Mouse (Mus musculus): ENCODE results near the gene Zfp821. TPM values are rescaled to one million over a fixed set of nuclear protein-coding genes. Genes with fewer than 3 reads are reported as not detected.

Zfp821 gene
- 1 to 10 TPM; 4.9 to 7.0 TPM for total RNA-seq (2021)
- 4.3 and 5.6 TPM in 2 replicates for polyA plus RNA-seq (2012; rRNA removed)
- long read RNA-seq, partial matches to known transcripts = 1 of 6 reads
- long read RNA-seq, other reads (novel, unspliced or antisense) = 3 of 6 reads

- Histone ChIP-seq H3K27me3 (ENCODE audit: control insufficient read depth, insufficient read depth, low read length) (no peaks in the 10 kb centered on the region), H3K9ac (ENCODE audit: low read depth, low read length) (peak within 1 kb of the TSS; percentile 93), H3K79me2 (replicated peaks; ENCODE audit: control insufficient read depth, insufficient read depth, low read length) (no peaks in the 10 kb centered on the region), H3K4me1 (ENCODE audit: control insufficient read depth, insufficient read depth, low read length) (peaks cover 4% of the 10 kb centered on the region), H3K36me3 (ENCODE audit: control insufficient read depth, insufficient read depth, low read length) (peaks cover 2% of the 10 kb centered on the region; the same call in 1 of the 2 replicates), H3K27ac (peak within 1 kb of the TSS; percentile 84), H3K4me3 (peak within 1 kb of the TSS; percentile 80)
- under 1% methylated on average over 90 of the region's 100 CpGs for WGBS
- TF ChIP-seq CTCF (IDR thresholded peaks at IDR 0.05) (no peak), EP300 (IDR thresholded peaks at IDR 0.05; ENCODE audit: insufficient read depth, low read depth, low read length) (no peak), POLR2A (IDR thresholded peaks at IDR 0.05; ENCODE audit: insufficient read depth, low read depth, low read length) (peak; percentile 51; the same call in 1 of the 2 replicates)
- intact Hi-C loops (cut with DNase I) = loop anchor here (1.0 kb wide), 1 partner anchor 12 kb away; the partner anchor contains the start of gene Ist1
- DNase-seq = peak; percentile 96 to 97
Measured at GRCm38 (mm10) chr8:109705320-109706075, at the start of gene Zfp821. Gene Zfp821, plus strand, starts transcription at chr8:109705546.

DNA sequence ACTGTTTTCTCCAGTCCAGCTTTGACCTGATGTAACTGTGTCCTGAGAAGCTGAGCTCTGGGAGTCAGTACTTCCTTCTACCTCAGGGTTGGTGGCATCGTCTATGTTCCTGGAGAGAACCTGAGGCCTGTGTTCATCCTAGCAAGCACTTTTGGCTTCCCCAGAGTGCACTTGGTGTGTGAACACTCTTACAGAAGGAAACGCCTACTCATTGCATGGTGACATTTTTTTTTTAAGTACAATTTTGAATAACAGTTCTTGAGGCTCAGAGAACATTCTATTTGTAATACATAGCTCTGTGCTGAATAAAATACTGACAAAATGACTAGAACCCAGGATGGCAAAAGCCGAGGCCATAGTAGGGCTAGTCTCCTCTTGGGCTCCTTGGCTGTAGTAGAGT lies 48.5 kb upstream of the Zfp821 start:
- TF ChIP-seq POLR2A (IDR thresholded peaks at IDR 0.05; ENCODE audit: insufficient read depth, low read depth, low read length) = no peak
- no peak for TF ChIP-seq CTCF (IDR thresholded peaks at IDR 0.05)
- no peak for TF ChIP-seq EP300 (IDR thresholded peaks at IDR 0.05; ENCODE audit: insufficient read depth, low read depth, low read length)
- WGBS = 75% methylated on average over 3 of the region's 3 CpGs
- no peaks in the 10 kb centered on the region for H3K27me3 ChIP-seq (ENCODE audit: control insufficient read depth, insufficient read depth, low read length)
- intact Hi-C loops (cut with DNase I) = no loop called here
- H3K79me2 ChIP-seq (replicated peaks; ENCODE audit: control insufficient read depth, insufficient read depth, low read length) = no peaks in the 10 kb centered on the region
- no peak for DNase-seq
- H3K27ac ChIP-seq = no peak overlapping the region
- no peaks in the 10 kb centered on the region for H3K36me3 ChIP-seq (ENCODE audit: control insufficient read depth, insufficient read depth, low read length)
- H3K9ac ChIP-seq (ENCODE audit: low read depth, low read length) = no peak overlapping the region
- H3K4me1 ChIP-seq (ENCODE audit: control insufficient read depth, insufficient read depth, low read length) = no peaks in the 10 kb centered on the region
- no peak overlapping the region for H3K4me3 ChIP-seq

GRCm38 (mm10) chr8:109662328-109662727 lies 43.0 kb upstream of the Zfp821 start:
- intact Hi-C loops (cut with DNase I) = no loop called here
- Histone ChIP-seq H3K36me3 (ENCODE audit: control insufficient read depth, insufficient read depth, low read length) (no peaks in the 10 kb centered on the region), H3K27me3 (ENCODE audit: control insufficient read depth, insufficient read depth, low read length) (no peaks in the 10 kb centered on the region), H3K4me1 (ENCODE audit: control insufficient read depth, insufficient read depth, low read length) (no peaks in the 10 kb centered on the region), H3K9ac (ENCODE audit: low read depth, low read length) (no peak overlapping the region), H3K4me3 (no peak overlapping the region), H3K79me2 (replicated peaks; ENCODE audit: control insufficient read depth, insufficient read depth, low read length) (no peaks in the 10 kb centered on the region), H3K27ac (no peak overlapping the region)
- TF ChIP-seq CTCF (IDR thresholded peaks at IDR 0.05) = no peak
- no peak for TF ChIP-seq EP300 (IDR thresholded peaks at IDR 0.05; ENCODE audit: insufficient read depth, low read depth, low read length)
- TF ChIP-seq POLR2A (IDR thresholded peaks at IDR 0.05; ENCODE audit: insufficient read depth, low read depth, low read length) = no peak
- WGBS = 82% methylated on average over 3 of the region's 3 CpGs
- no peak for DNase-seq

GRCm38 (mm10) chr8:109666616-109667015 lies 38.7 kb upstream of the Zfp821 start:
- Histone ChIP-seq H3K36me3 (ENCODE audit: control insufficient read depth, insufficient read depth, low read length) (no peaks in the 10 kb centered on the region; the same call in 1 of the 2 replicates), H3K9ac (ENCODE audit: low read depth, low read length) (no peak overlapping the region), H3K4me3 (no peak overlapping the region), H3K27me3 (ENCODE audit: control insufficient read depth, insufficient read depth, low read length) (no peaks in the 10 kb centered on the region), H3K79me2 (replicated peaks; ENCODE audit: control insufficient read depth, insufficient read depth, low read length) (no peaks in the 10 kb centered on the region), H3K4me1 (ENCODE audit: control insufficient read depth, insufficient read depth, low read length) (no peaks in the 10 kb centered on the region), H3K27ac (no peak overlapping the region)
- WGBS = 71% methylated on average over 5 of the region's 5 CpGs
- intact Hi-C loops (cut with DNase I) = no loop called here
- DNase-seq = no peak
- TF ChIP-seq POLR2A (IDR thresholded peaks at IDR 0.05; ENCODE audit: insufficient read depth, low read depth, low read length) (no peak), CTCF (IDR thresholded peaks at IDR 0.05) (no peak), EP300 (IDR thresholded peaks at IDR 0.05; ENCODE audit: insufficient read depth, low read depth, low read length) (no peak)

DNA sequence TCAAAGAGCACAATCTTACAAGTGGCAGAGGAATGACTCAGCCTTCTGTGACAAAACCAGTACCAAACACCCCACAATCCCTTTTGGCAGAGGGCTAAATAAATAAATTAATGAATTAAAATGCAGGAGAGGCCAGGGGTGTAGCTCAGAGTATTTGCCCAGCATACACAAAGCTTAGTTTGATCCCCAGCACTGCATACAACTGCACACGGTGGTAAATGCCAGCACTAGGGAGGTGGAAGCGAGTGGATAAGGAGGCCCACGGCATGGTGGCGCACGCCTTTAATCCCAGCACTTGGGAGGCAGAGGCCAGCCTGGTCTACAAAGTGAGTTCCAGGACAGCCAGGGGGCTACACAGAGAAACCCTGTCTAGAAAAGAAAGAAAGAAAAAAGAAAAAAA lies 32.7 kb upstream of the Zfp821 start:
- 91% methylated on average over 5 of the region's 5 CpGs for WGBS
- H3K4me1 ChIP-seq (ENCODE audit: control insufficient read depth, insufficient read depth, low read length) = no peaks in the 10 kb centered on the region
- peaks cover 5% of the 10 kb centered on the region for H3K36me3 ChIP-seq (ENCODE audit: control insufficient read depth, insufficient read depth, low read length)
- H3K79me2 ChIP-seq (replicated peaks; ENCODE audit: control insufficient read depth, insufficient read depth, low read length) = no peaks in the 10 kb centered on the region
- no peak overlapping the region for H3K9ac ChIP-seq (ENCODE audit: low read depth, low read length)
- no peak for TF ChIP-seq POLR2A (IDR thresholded peaks at IDR 0.05; ENCODE audit: insufficient read depth, low read depth, low read length)
- no peak overlapping the region for H3K4me3 ChIP-seq
- DNase-seq = no peak
- no peaks in the 10 kb centered on the region for H3K27me3 ChIP-seq (ENCODE audit: control insufficient read depth, insufficient read depth, low read length)
- no peak overlapping the region for H3K27ac ChIP-seq
- intact Hi-C loops (cut with DNase I) = no loop called here

DNA sequence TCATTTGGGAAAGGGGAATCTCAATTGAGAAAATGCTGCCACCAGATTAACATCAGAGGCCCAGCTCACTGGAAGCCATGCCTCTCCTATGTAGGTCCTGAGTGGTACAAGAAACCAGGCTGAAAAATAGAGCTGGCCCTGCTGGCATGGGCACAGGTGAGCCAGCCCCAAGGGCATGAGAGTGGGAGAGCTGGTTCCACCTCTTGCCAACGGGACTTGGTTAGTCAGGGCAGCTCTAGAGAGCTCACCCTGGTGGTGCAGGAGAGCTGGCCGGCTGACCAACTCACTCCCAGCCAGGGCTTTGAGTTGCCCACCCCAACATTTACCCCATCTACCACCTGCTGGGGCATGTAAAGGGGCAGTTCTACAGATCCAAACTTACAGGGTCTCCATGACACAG lies 31.8 kb upstream of the Zfp821 start:
- TF ChIP-seq POLR2A (IDR thresholded peaks at IDR 0.05; ENCODE audit: insufficient read depth, low read depth, low read length) (no peak), CTCF (IDR thresholded peaks at IDR 0.05) (no peak), EP300 (IDR thresholded peaks at IDR 0.05; ENCODE audit: insufficient read depth, low read depth, low read length) (no peak)
- H3K27ac ChIP-seq = no peak overlapping the region
- H3K4me3 ChIP-seq = no peak overlapping the region
- DNase-seq = no peak
- H3K36me3 ChIP-seq (ENCODE audit: control insufficient read depth, insufficient read depth, low read length) = peaks cover 5% of the 10 kb centered on the region
- H3K79me2 ChIP-seq (replicated peaks; ENCODE audit: control insufficient read depth, insufficient read depth, low read length) = no peaks in the 10 kb centered on the region
- intact Hi-C loops (cut with DNase I) = no loop called here
- WGBS = 86% methylated on average over 2 of the region's 2 CpGs
- H3K9ac ChIP-seq (ENCODE audit: low read depth, low read length) = no peak overlapping the region
- no peaks in the 10 kb centered on the region for H3K4me1 ChIP-seq (ENCODE audit: control insufficient read depth, insufficient read depth, low read length)
- no peaks in the 10 kb centered on the region for H3K27me3 ChIP-seq (ENCODE audit: control insufficient read depth, insufficient read depth, low read length)

Data from heart, adult 2 months (tissue).